Mouse (Mus musculus) MEL (cell line): ENCODE measurements around the gene Itgb1bp1. TPM values are rescaled to one million over a fixed set of nuclear protein-coding genes. Genes with fewer than 3 reads are reported as not detected.

Experiments used
- DNase-seq: peaks from one replicate; pipeline ENCODE4 v3.0.0; 2011; ENCODE audit warnings: low read depth, low spot score
- H3K27ac ChIP-seq: 2 replicates; pipeline ENCODE4 v1.5.1; 2012; ENCODE audit warnings: low read depth, mild to moderate bottlenecking, control low read depth, low read length, moderate library complexity; ENCODE audit not compliant: control insufficient read depth
- H3K27me3 ChIP-seq, 2 experiments: fragments of 150-350 bp in 1 of 2; sonication (generic) in 1 of 2; 2 replicates each; pipeline ENCODE4 v1.6.1; 2012; ENCODE audit warnings: low read length in 2 of 2, mild to moderate bottlenecking in 2 of 2, improper control_type of control experiment in 1 of 2, moderate library complexity in 1 of 2; ENCODE audit not compliant: insufficient read depth in 2 of 2, control insufficient read depth in 1 of 2
- H3K36me3 ChIP-seq, 2 experiments: 2 replicates each; pipeline ENCODE4 v1.6.1; 2012 to 2014; ENCODE audit warnings: low read length in 2 of 2, improper control_type of control experiment in 1 of 2, inconsistent platforms in 1 of 2, mild to moderate bottlenecking in 1 of 2; ENCODE audit not compliant: insufficient read depth in 2 of 2, control insufficient read depth in 1 of 2
- H3K4me1 ChIP-seq, 2 experiments: fragments of 150-350 bp in 1 of 2; sonication (generic) in 1 of 2; 2 replicates each; pipeline ENCODE4 v1.6.1; 2012; ENCODE audit warnings: low read length in 2 of 2, improper control_type of control experiment in 1 of 2, mild to moderate bottlenecking in 1 of 2; ENCODE audit not compliant: insufficient read depth in 2 of 2, control insufficient read depth in 1 of 2
- H3K4me3 ChIP-seq, 2 experiments: fragments of 150-350 bp in 1 of 2; sonication (generic) in 1 of 2; 2 replicates each; pipeline ENCODE4 v1.5.1; 2012; ENCODE audit warnings: low read depth in 2 of 2, low read length in 2 of 2, mild to moderate bottlenecking in 2 of 2, moderate library complexity in 2 of 2, control low read depth in 1 of 2, improper control_type of control experiment in 1 of 2; ENCODE audit not compliant: control insufficient read depth in 1 of 2, insufficient read depth in 1 of 2
- H3K79me2 ChIP-seq: 2 replicates; pipeline ENCODE4 v1.6.1; 2012; ENCODE audit warnings: mild to moderate bottlenecking, low read length, moderate library complexity; ENCODE audit not compliant: control insufficient read depth, poor library complexity, insufficient read depth
- H3K9ac ChIP-seq: 2 replicates; pipeline ENCODE4 v1.6.1; 2012; ENCODE audit warnings: low read depth, mild to moderate bottlenecking, control low read depth, low read length, moderate library complexity; ENCODE audit not compliant: control insufficient read depth, poor library complexity, severe bottlenecking
- H3K9me3 ChIP-seq: fragments of 150-350 bp; sonication (generic); replicated peaks from 2 replicates; pipeline ENCODE4 v1.6.1; 2012; ENCODE audit warnings: mild to moderate bottlenecking, low read length, improper control_type of control experiment, moderate library complexity; ENCODE audit not compliant: insufficient read depth
- BHLHE40 ChIP-seq: IDR thresholded peaks from 2 replicates; pipeline ENCODE4 v1.6.1; 2012; ENCODE audit warnings: low read depth, mild to moderate bottlenecking, inconsistent platforms, low read length, improper control_type of control experiment, borderline replicate concordance
- CHD1 ChIP-seq: IDR thresholded peaks from 2 replicates; pipeline ENCODE4 v1.6.1; 2012; ENCODE audit warnings: low read depth, mild to moderate bottlenecking, inconsistent platforms, low read length, improper control_type of control experiment
- CHD2 ChIP-seq: IDR thresholded peaks from 2 replicates; pipeline ENCODE4 v1.6.1; 2011; ENCODE audit warnings: low read length, improper control_type of control experiment
- CTCF ChIP-seq, 3 experiments: IDR thresholded peaks in 2 of 3; conservative IDR thresholded peaks in 1 of 3; 2 replicates each; pipeline ENCODE4 v1.5.1; 2011 to 2012; ENCODE audit warnings: low read length in 3 of 3, low read depth in 2 of 3, mild to moderate bottlenecking in 2 of 3, improper control_type of control experiment in 1 of 3, inconsistent platforms in 1 of 3, mixed read lengths in 1 of 3, moderate library complexity in 1 of 3; ENCODE audit not compliant: control insufficient read depth in 1 of 3, insufficient read depth in 1 of 3, poor library complexity in 1 of 3, severe bottlenecking in 1 of 3
- E2F4 ChIP-seq: IDR thresholded peaks from 2 replicates; pipeline ENCODE4 v1.6.1; 2011; ENCODE audit warnings: low read depth, low read length, improper control_type of control experiment, borderline replicate concordance
- ELF1 ChIP-seq: IDR thresholded peaks from 2 replicates; pipeline ENCODE4 v1.6.1; 2014; ENCODE audit warnings: low read depth, mild to moderate bottlenecking, inconsistent platforms, low read length, improper control_type of control experiment, moderate library complexity
- EP300 ChIP-seq, 2 experiments: IDR thresholded peaks; 2 replicates each; pipeline ENCODE4 v1.6.1; 2011; ENCODE audit warnings: improper control_type of control experiment in 2 of 2, low read length in 2 of 2, low read depth in 1 of 2, mild to moderate bottlenecking in 1 of 2
- ETS1 ChIP-seq: IDR thresholded peaks from 2 replicates; pipeline ENCODE4 v1.6.1; 2012; ENCODE audit warnings: low read depth, mild to moderate bottlenecking, inconsistent platforms, low read length, improper control_type of control experiment, moderate library complexity
- GABPA ChIP-seq: IDR thresholded peaks from 2 replicates; pipeline ENCODE4 v1.6.1; 2012; ENCODE audit warnings: low read depth, mild to moderate bottlenecking, inconsistent platforms, low read length, improper control_type of control experiment, moderate library complexity
- GATA1 ChIP-seq: IDR thresholded peaks from 2 replicates; pipeline ENCODE4 v1.6.1; 2011; ENCODE audit warnings: low read depth, low read length, improper control_type of control experiment
- HCFC1 ChIP-seq: IDR thresholded peaks from 2 replicates; pipeline ENCODE4 v1.6.1; 2012; ENCODE audit warnings: low read depth, mild to moderate bottlenecking, inconsistent platforms, low read length, improper control_type of control experiment, moderate library complexity
- JUND ChIP-seq: IDR thresholded peaks from 2 replicates; pipeline ENCODE4 v1.6.1; 2011; ENCODE audit warnings: low read depth, mild to moderate bottlenecking, improper control_type of control experiment, low read length
- KAT2A ChIP-seq: conservative IDR thresholded peaks from 2 replicates; pipeline ENCODE4 v1.6.1; 2012; ENCODE audit warnings: low read depth, low read length, improper control_type of control experiment, inconsistent platforms
- MAFK ChIP-seq: IDR thresholded peaks from 2 replicates; pipeline ENCODE4 v1.6.1; 2011; ENCODE audit warnings: low read depth, mild to moderate bottlenecking, low read length, improper control_type of control experiment, borderline replicate concordance
- MAX ChIP-seq: IDR thresholded peaks from 2 replicates; pipeline ENCODE4 v1.6.1; 2011; ENCODE audit warnings: low read length, improper control_type of control experiment
- MAZ ChIP-seq: IDR thresholded peaks from 2 replicates; pipeline ENCODE4 v1.6.1; 2012; ENCODE audit warnings: low read depth, mild to moderate bottlenecking, inconsistent platforms, low read length, improper control_type of control experiment
- MEF2A ChIP-seq: IDR thresholded peaks from 2 replicates; pipeline ENCODE4 v1.6.1; 2014; ENCODE audit warnings: low read depth, mild to moderate bottlenecking, inconsistent platforms, low read length, improper control_type of control experiment; ENCODE audit not compliant: poor library complexity, insufficient replicate concordance, severe bottlenecking; ENCODE audit errors: extremely low read depth
- MXI1 ChIP-seq: IDR thresholded peaks from 2 replicates; pipeline ENCODE4 v1.6.1; 2011; ENCODE audit warnings: mild to moderate bottlenecking, low read depth, low read length, improper control_type of control experiment
- MYB ChIP-seq: IDR thresholded peaks from 2 replicates; pipeline ENCODE4 v1.6.1; 2011; ENCODE audit warnings: mild to moderate bottlenecking, low read depth, low read length, improper control_type of control experiment
- MYC ChIP-seq: IDR thresholded peaks from 2 replicates; pipeline ENCODE4 v1.6.1; 2011; ENCODE audit warnings: low read depth, mild to moderate bottlenecking, low read length, improper control_type of control experiment, moderate library complexity
- NELFE ChIP-seq: IDR thresholded peaks from 2 replicates; pipeline ENCODE4 v1.6.1; 2011; ENCODE audit warnings: low read depth, low read length, improper control_type of control experiment
- NRF1 ChIP-seq: IDR thresholded peaks from 2 replicates; pipeline ENCODE4 v1.6.1; 2014; ENCODE audit warnings: low read depth, mild to moderate bottlenecking, inconsistent platforms, low read length, improper control_type of control experiment, moderate library complexity; ENCODE audit not compliant: poor library complexity, insufficient read depth, severe bottlenecking
- POLR2A ChIP-seq, 2 experiments: IDR thresholded peaks; 2 replicates each; pipeline ENCODE4 v1.6.1; 2011 to 2012; ENCODE audit warnings: low read length in 2 of 2, mild to moderate bottlenecking in 2 of 2, control low read depth in 1 of 2, improper control_type of control experiment in 1 of 2, low read depth in 1 of 2, moderate library complexity in 1 of 2; ENCODE audit not compliant: control insufficient read depth in 1 of 2, insufficient read depth in 1 of 2, poor library complexity in 1 of 2
- POLR2AphosphoS2 ChIP-seq: IDR thresholded peaks from 2 replicates; pipeline ENCODE4 v1.6.1; 2011; ENCODE audit warnings: low read length, improper control_type of control experiment
- POLR2AphosphoS5 ChIP-seq: IDR thresholded peaks from 2 replicates; pipeline ENCODE4 v1.6.1; 2012; ENCODE audit warnings: low read depth, borderline replicate concordance, mild to moderate bottlenecking, inconsistent platforms, low read length, moderate library complexity, mixed read lengths
- RAD21 ChIP-seq: IDR thresholded peaks from 2 replicates; pipeline ENCODE4 v1.6.1; 2011; ENCODE audit warnings: mild to moderate bottlenecking, low read depth, low read length, improper control_type of control experiment
- RCOR1 ChIP-seq: IDR thresholded peaks from 2 replicates; pipeline ENCODE4 v1.6.1; 2012; ENCODE audit warnings: low read depth, mild to moderate bottlenecking, inconsistent platforms, low read length, improper control_type of control experiment
- SMC3 ChIP-seq: IDR thresholded peaks from 2 replicates; pipeline ENCODE4 v1.6.1; 2011; ENCODE audit warnings: low read depth, low read length, improper control_type of control experiment
- TAL1 ChIP-seq: IDR thresholded peaks from 2 replicates; pipeline ENCODE4 v1.6.1; 2012; ENCODE audit warnings: mild to moderate bottlenecking, inconsistent platforms, low read length, moderate library complexity, mixed read lengths
- TBP ChIP-seq: IDR thresholded peaks from 2 replicates; pipeline ENCODE4 v1.8.0; 2011; ENCODE audit warnings: low read depth, low read length, improper control_type of control experiment
- TCF12 ChIP-seq: IDR thresholded peaks from 2 replicates; pipeline ENCODE4 v1.6.1; 2014; ENCODE audit warnings: low read depth, mild to moderate bottlenecking, inconsistent platforms, low read length, improper control_type of control experiment, moderate library complexity
- UBTF ChIP-seq: IDR thresholded peaks from 2 replicates; pipeline ENCODE4 v1.6.1; 2012; ENCODE audit warnings: low read depth, mild to moderate bottlenecking, inconsistent platforms, low read length, improper control_type of control experiment, moderate library complexity, borderline replicate concordance; ENCODE audit not compliant: insufficient read depth
- USF1 ChIP-seq: IDR thresholded peaks from 2 replicates; pipeline ENCODE4 v1.6.1; 2014; ENCODE audit warnings: low read depth, mild to moderate bottlenecking, inconsistent platforms, low read length, improper control_type of control experiment, moderate library complexity
- USF2 ChIP-seq, 2 experiments: IDR thresholded peaks; 2 replicates each; pipeline ENCODE4 v1.6.1; 2011 to 2012; ENCODE audit warnings: improper control_type of control experiment in 2 of 2, low read length in 2 of 2, borderline replicate concordance in 1 of 2, inconsistent platforms in 1 of 2, low read depth in 1 of 2, mild to moderate bottlenecking in 1 of 2; ENCODE audit not compliant: insufficient read depth in 1 of 2
- ZC3H11A ChIP-seq: IDR thresholded peaks from 2 replicates; pipeline ENCODE4 v1.6.1; 2012; ENCODE audit warnings: low read depth, mild to moderate bottlenecking, inconsistent platforms, low read length, improper control_type of control experiment
- ZKSCAN1 ChIP-seq: IDR thresholded peaks from 2 replicates; pipeline ENCODE4 v1.6.1; 2012; ENCODE audit warnings: low read depth, mild to moderate bottlenecking, inconsistent platforms, low read length, improper control_type of control experiment, moderate library complexity
- ZMIZ1 ChIP-seq: IDR thresholded peaks from 2 replicates; pipeline ENCODE4 v1.6.1; 2012; ENCODE audit warnings: low read depth, mild to moderate bottlenecking, inconsistent platforms, low read length, improper control_type of control experiment, moderate library complexity
- ZNF384 ChIP-seq: IDR thresholded peaks from 2 replicates; pipeline ENCODE4 v1.6.1; 2012; ENCODE audit warnings: low read depth, mild to moderate bottlenecking, inconsistent platforms, low read length, improper control_type of control experiment
- polyA plus RNA-seq, 2 experiments: library from polyadenylated mRNA; stranded (reverse) in 1 of 2; unstranded in 1 of 2; fragments of >175 nt in 1 of 2; fragments of >200 nt in 1 of 2; gene quantifications; 2 replicates each; pipeline versions ENCODE4 v1.2.1 to v1.2.4; 2012; ENCODE audit warnings: low replicate concordance in 2 of 2, low read depth in 1 of 2; ENCODE audit not compliant: insufficient read length in 2 of 2, insufficient read depth in 1 of 2, missing spikeins in 1 of 2
- total RNA-seq: library from RNA; depleted of rRNA; stranded (reverse); fragments of 300-350 nt; gene quantifications from 2 replicates; pipeline ENCODE4 v1.2.3, GENCODE M21; 2012

Itgb1bp1 gene
- total and polyA plus RNA-seq, 3 experiments: 22.0 to 41.3 TPM; not detected in 1

DNA sequence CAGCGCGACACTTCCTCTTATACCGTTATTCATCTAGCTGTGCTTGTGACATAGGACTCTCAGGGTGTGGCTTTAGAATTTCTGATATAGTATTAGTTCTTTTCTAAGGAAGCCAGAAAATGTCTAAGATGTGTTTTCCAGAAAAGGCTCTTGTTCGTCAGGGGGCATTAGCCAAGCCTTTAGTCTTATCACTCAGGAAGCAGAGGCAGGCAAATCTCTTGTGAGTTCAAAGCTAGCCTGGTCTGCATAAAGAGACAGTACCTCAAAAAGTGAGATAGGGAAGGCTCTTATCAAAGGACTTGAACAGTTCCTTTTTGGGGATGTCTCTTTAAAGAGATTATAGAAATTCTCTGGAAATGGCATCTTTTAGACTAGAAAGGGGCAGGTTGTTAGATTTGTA is 57.4 kb downstream of the Itgb1bp1 start:
- Histone ChIP-seq H3K4me3 (no peak overlapping the region), H3K4me1 (peaks cover 2 to 26% of the 10 kb centered on the region in 2 experiments; a peak in 3 of 4 replicates), H3K36me3 (peaks cover 0 to 4% of the 10 kb centered on the region in 2 experiments; a peak in 2 of 4 replicates), H3K79me2 (no peaks in the 10 kb centered on the region), H3K27me3 (no peaks in the 10 kb centered on the region), H3K9me3 (no peaks in the 10 kb centered on the region), H3K27ac (peak overlapping the region; percentile 87), H3K9ac (no peak overlapping the region)
- DNase-seq: peak; percentile 82
- TF ChIP-seq NELFE (no peak), USF1 (no peak), MXI1 (no peak; the same call in 1 of the 2 replicates), RAD21 (no peak), EP300 (IDR thresholded peaks at IDR 0.05; ENCODE audit: low read depth in 1 of 2, low read length in 2 of 2) (peak; percentile 78 to 80), ZNF384 (no peak), HCFC1 (no peak), KAT2A (no peak), NRF1 (no peak), MYB (no peak), TBP (no peak), POLR2AphosphoS2 (no peak), MAX (no peak), ELF1 (no peak), ZKSCAN1 (no peak), MAFK (no peak), GABPA (no peak), BHLHE40 (no peak), ZC3H11A (no peak), E2F4 (no peak), CTCF (IDR thresholded peaks at IDR 0.05 in 2 of 3, conservative IDR thresholded peaks at IDR 0.05 in 1 of 3; ENCODE audit: control insufficient read depth in 1 of 3, insufficient read depth in 1 of 3, low read depth in 2 of 3, low read length in 3 of 3, poor library complexity in 1 of 3, severe bottlenecking in 1 of 3) (no peak), CHD1 (no peak), MAZ (no peak), MYC (no peak), ETS1 (peak; percentile 67), SMC3 (no peak), USF2 (IDR thresholded peaks at IDR 0.05; ENCODE audit: borderline replicate concordance in 1 of 2, insufficient read depth in 1 of 2, low read depth in 1 of 2, low read length in 2 of 2) (no peak), TAL1 (peak; percentile 43), POLR2AphosphoS5 (no peak), POLR2A (IDR thresholded peaks at IDR 0.05; ENCODE audit: control insufficient read depth in 1 of 2, insufficient read depth in 1 of 2, low read depth in 1 of 2, low read length in 2 of 2, poor library complexity in 1 of 2) (no peak), ZMIZ1 (no peak), GATA1 (peak; percentile 82), RCOR1 (peak; percentile 67), TCF12 (peak; percentile 75), JUND (no peak), UBTF (no peak), MEF2A (no peak), CHD2 (no peak)
